Mouse (Mus musculus): ENCODE results near the gene Csk. TPM values are rescaled to one million over a fixed set of nuclear protein-coding genes. Genes with fewer than 3 reads are reported as not detected.

The Csk gene
- polyA plus RNA-seq, 1 experiment = 42.4 TPM

GRCm38 (mm10) chr9:57589224-57590126, 64.0 kb downstream of the Csk start, which contains the start of gene Ulk3:
Gene Ulk3, plus strand, starts transcription at chr9:57589452.
- WGBS = under 1% methylated on average over 58 of the region's 58 CpGs
- TF ChIP-seq POLR2A (IDR thresholded peaks at IDR 0.05; ENCODE audit: low read depth, low read length) = peak; percentile 36
- TF ChIP-seq CTCF (conservative IDR thresholded peaks at IDR 0.05; ENCODE audit: insufficient read depth, insufficient read length, low read depth, low read length) = no peak
- Histone ChIP-seq H3K36me3 (ENCODE audit: control insufficient read depth, insufficient read depth, low read length) (peaks cover 3% of the 10 kb centered on the region; the same call in 1 of the 2 replicates), H3K27ac (ENCODE audit: insufficient read depth, low read depth, low read length) (peak within 1 kb of the TSS; percentile 65), H3K4me1 (ENCODE audit: control insufficient read depth, insufficient read depth, low read length) (peaks cover 13% of the 10 kb centered on the region), H3K4me3 (ENCODE audit: insufficient read depth, low read depth, low read length) (peak within 1 kb of the TSS; percentile 67), H3K27me3 (replicated peaks; ENCODE audit: control insufficient read depth, insufficient read depth, low read length) (no peaks in the 10 kb centered on the region)
- DNase-seq = peak; percentile 90

- no peak overlapping the region for H3K27ac ChIP-seq (ENCODE audit: insufficient read depth, low read depth, low read length)
- no peak for TF ChIP-seq POLR2A (IDR thresholded peaks at IDR 0.05; ENCODE audit: low read depth, low read length)
- TF ChIP-seq CTCF (conservative IDR thresholded peaks at IDR 0.05; ENCODE audit: insufficient read depth, insufficient read length, low read depth, low read length) = no peak
- 80% methylated on average over 3 of the region's 3 CpGs for WGBS
- no peak overlapping the region for H3K4me3 ChIP-seq (ENCODE audit: insufficient read depth, low read depth, low read length)
- H3K4me1 ChIP-seq (ENCODE audit: control insufficient read depth, insufficient read depth, low read length) = peaks cover 6% of the 10 kb centered on the region
- peaks cover 3% of the 10 kb centered on the region for H3K36me3 ChIP-seq (ENCODE audit: control insufficient read depth, insufficient read depth, low read length)
- H3K27me3 ChIP-seq (replicated peaks; ENCODE audit: control insufficient read depth, insufficient read depth, low read length) = no peaks in the 10 kb centered on the region
- DNase-seq = no peak
Measured at GRCm38 (mm10) chr9:57584991-57585390, 68.4 kb downstream of the Csk start.

GRCm38 (mm10) chr9:57577144-57577849, 76.1 kb downstream of the Csk start:
- H3K27me3 ChIP-seq (replicated peaks; ENCODE audit: control insufficient read depth, insufficient read depth, low read length) = no peaks in the 10 kb centered on the region
- WGBS = 78% methylated on average over 6 of the region's 6 CpGs
- no peak overlapping the region for H3K27ac ChIP-seq (ENCODE audit: insufficient read depth, low read depth, low read length)
- H3K4me1 ChIP-seq (ENCODE audit: control insufficient read depth, insufficient read depth, low read length) = no peaks in the 10 kb centered on the region; the same call in 1 of the 2 replicates
- DNase-seq = no peak
- H3K36me3 ChIP-seq (ENCODE audit: control insufficient read depth, insufficient read depth, low read length) = peaks cover 2% of the 10 kb centered on the region; the same call in 1 of the 2 replicates
- no peak overlapping the region for H3K4me3 ChIP-seq (ENCODE audit: insufficient read depth, low read depth, low read length)
- no peak for TF ChIP-seq POLR2A (IDR thresholded peaks at IDR 0.05; ENCODE audit: low read depth, low read length)
- TF ChIP-seq CTCF (conservative IDR thresholded peaks at IDR 0.05; ENCODE audit: insufficient read depth, insufficient read length, low read depth, low read length) = no peak

Other genes starting within 250 kb of the Csk start
- 45.4 and 57.9 TPM in 2 replicates for gene Ppcdc, start 213.5 kb downstream of the Csk start, polyA plus RNA-seq (2012; rRNA removed)
- 76.4 and 83.5 TPM in 2 replicates for gene Scamp5, start 185.6 kb downstream of the Csk start, polyA plus RNA-seq (2012; rRNA removed)
- gene Rpp25, start 149.6 kb downstream of the Csk start, polyA plus RNA-seq (2012; rRNA removed) = 0.36 and 0.94 TPM in 2 replicates
- 757 and 763 TPM in 2 replicates for gene Cox5a, start 132.4 kb downstream of the Csk start, polyA plus RNA-seq (2012; rRNA removed)
- 6.2 and 12.2 TPM in 2 replicates for gene Fam219b, start 116.1 kb downstream of the Csk start, polyA plus RNA-seq (2012; rRNA removed)
- 62.4 and 70.4 TPM in 2 replicates for gene Mpi, start 100.9 kb downstream of the Csk start, polyA plus RNA-seq (2012; rRNA removed)
- 166 and 187 TPM in 2 replicates for gene Scamp2, start 92.7 kb downstream of the Csk start, polyA plus RNA-seq (2012; rRNA removed)
- gene Ulk3, start 64.2 kb downstream of the Csk start, polyA plus RNA-seq (2012; rRNA removed) = 26.2 and 26.9 TPM in 2 replicates
- 0.42 and 0.47 TPM in 2 replicates for gene Cplx3, start 47.4 kb downstream of the Csk start, polyA plus RNA-seq (2012; rRNA removed)
- gene Lman1l, start 32.9 kb downstream of the Csk start, polyA plus RNA-seq (2012; rRNA removed) = 0.08 TPM in 1 of 2 replicates, not detected in the other
- gene Cyp1a2, start 30.1 kb upstream of the Csk start, polyA plus RNA-seq (2012; rRNA removed) = 0.07 TPM in 1 of 2 replicates, not detected in the other
- 0.97 and 1.0 TPM in 2 replicates for gene Cyp1a1, start 34.3 kb upstream of the Csk start, polyA plus RNA-seq (2012; rRNA removed)
- 7.9 and 8.4 TPM in 2 replicates for gene Edc3, start 54.9 kb upstream of the Csk start, polyA plus RNA-seq (2012; rRNA removed)
- gene Clk3, start 112.2 kb upstream of the Csk start, polyA plus RNA-seq (2012; rRNA removed) = 71.1 and 81.0 TPM in 2 replicates
- gene Arid3b, start 183.2 kb upstream of the Csk start, polyA plus RNA-seq (2012; rRNA removed) = 4.6 and 5.0 TPM in 2 replicates

All from kidney, adult 2 months (tissue).